Mouse (Mus musculus): ENCODE data around the gene Nipsnap1. TPM values are rescaled to one million over a fixed set of nuclear protein-coding genes. Genes with fewer than 3 reads are reported as not detected.

Nipsnap1 gene
- polyA plus RNA-seq, 1 experiment from 2014 or later: 89.8 TPM

- Histone ChIP-seq H3K9me3 (ENCODE audit: control insufficient read depth, low read length) (no peaks in the 10 kb centered on the region), H3K4me1 (replicated peaks; ENCODE audit: control insufficient read depth, insufficient read depth, low read length) (0 out of 2 replicates have a peak, but pooled peaks cover 3% of the 10 kb centered on the region), H3K9ac (ENCODE audit: low read depth, low read length) (no peak overlapping the region), H3K27ac (ENCODE audit: low read depth, low read length) (no peak overlapping the region), H3K36me3 (ENCODE audit: control insufficient read depth, insufficient read depth, low read length) (no peaks in the 10 kb centered on the region), H3K27me3 (replicated peaks; ENCODE audit: control insufficient read depth, insufficient read depth, low read length) (no peaks in the 10 kb centered on the region), H3K4me3 (ENCODE audit: low read depth, low read length) (no peak overlapping the region), H3K4me2 (no peak overlapping the region)
- DNase-seq (ENCODE audit: low spot score): no peak
- WGBS: 65% methylated on average over 5 of the region's 5 CpGs
- no peak for ATAC-seq (replicated peaks; ENCODE audit: low FRiP score)
Measured at GRCm38 (mm10) chr11:4837342-4837741, 36.4 kb upstream of the Nipsnap1 start.

- ATAC-seq (replicated peaks; ENCODE audit: low FRiP score) (no peak), DNase-seq (ENCODE audit: low spot score) (no peak)
- 0 out of 2 replicates have a peak, but pooled peaks cover 3% of the 10 kb centered on the region for H3K4me1 ChIP-seq (replicated peaks; ENCODE audit: control insufficient read depth, insufficient read depth, low read length)
- H3K4me3 ChIP-seq (ENCODE audit: low read depth, low read length): no peak overlapping the region
- no peak overlapping the region for H3K27ac ChIP-seq (ENCODE audit: low read depth, low read length)
- no peaks in the 10 kb centered on the region for H3K27me3 ChIP-seq (replicated peaks; ENCODE audit: control insufficient read depth, insufficient read depth, low read length)
- WGBS: 78% methylated on average over 1 of the region's 1 CpGs
- no peaks in the 10 kb centered on the region for H3K36me3 ChIP-seq (ENCODE audit: control insufficient read depth, insufficient read depth, low read length)
- no peak overlapping the region for H3K4me2 ChIP-seq
- H3K9ac ChIP-seq (ENCODE audit: low read depth, low read length): no peak overlapping the region
- no peaks in the 10 kb centered on the region for H3K9me3 ChIP-seq (ENCODE audit: control insufficient read depth, low read length)
Measured at GRCm38 (mm10) chr11:4838235-4838634, 35.5 kb upstream of the Nipsnap1 start.

GRCm38 (mm10) chr11:4840942-4841526, 32.7 kb upstream of the Nipsnap1 start:
- DNase-seq (ENCODE audit: low spot score): no peak
- H3K27me3 ChIP-seq (replicated peaks; ENCODE audit: control insufficient read depth, insufficient read depth, low read length): no peaks in the 10 kb centered on the region
- no peak overlapping the region for H3K9ac ChIP-seq (ENCODE audit: low read depth, low read length)
- ATAC-seq (replicated peaks; ENCODE audit: low FRiP score): no peak
- H3K4me1 ChIP-seq (replicated peaks; ENCODE audit: control insufficient read depth, insufficient read depth, low read length): 0 out of 2 replicates have a peak, but pooled peaks cover 3% of the 10 kb centered on the region
- no peaks in the 10 kb centered on the region for H3K36me3 ChIP-seq (ENCODE audit: control insufficient read depth, insufficient read depth, low read length)
- no peak overlapping the region for H3K27ac ChIP-seq (ENCODE audit: low read depth, low read length)
- H3K4me3 ChIP-seq (ENCODE audit: low read depth, low read length): no peak overlapping the region
- no peak overlapping the region for H3K4me2 ChIP-seq
- WGBS: 85% methylated on average over 3 of the region's 3 CpGs
- H3K9me3 ChIP-seq (ENCODE audit: control insufficient read depth, low read length): no peaks in the 10 kb centered on the region

- Histone ChIP-seq H3K9ac (ENCODE audit: low read depth, low read length) (peak overlapping the region; percentile 85), H3K27ac (ENCODE audit: low read depth, low read length) (peak overlapping the region; percentile 84), H3K4me2 (peak overlapping the region; percentile 83), H3K36me3 (ENCODE audit: control insufficient read depth, insufficient read depth, low read length) (no peaks in the 10 kb centered on the region), H3K9me3 (ENCODE audit: control insufficient read depth, low read length) (no peaks in the 10 kb centered on the region), H3K27me3 (replicated peaks; ENCODE audit: control insufficient read depth, insufficient read depth, low read length) (no peaks in the 10 kb centered on the region), H3K4me1 (replicated peaks; ENCODE audit: control insufficient read depth, insufficient read depth, low read length) (peaks cover 11% of the 10 kb centered on the region; the same call in 1 of the 2 replicates), H3K4me3 (ENCODE audit: low read depth, low read length) (peak overlapping the region; percentile 78)
- peak; percentile 72 for DNase-seq (ENCODE audit: low spot score)
- peak; percentile 16; the same call in 1 of the 2 replicates for ATAC-seq (replicated peaks; ENCODE audit: low FRiP score)
- under 1% methylated on average over 50 of the region's 50 CpGs for WGBS
Measured at GRCm38 (mm10) chr11:4848483-4849248, 25.1 kb upstream of the Nipsnap1 start.

- Histone ChIP-seq H3K9me3 (ENCODE audit: control insufficient read depth, low read length) (no peaks in the 10 kb centered on the region), H3K27me3 (replicated peaks; ENCODE audit: control insufficient read depth, insufficient read depth, low read length) (no peaks in the 10 kb centered on the region), H3K9ac (ENCODE audit: low read depth, low read length) (peak within 1 kb of the TSS; percentile 85), H3K4me2 (peak within 1 kb of the TSS; percentile 83), H3K36me3 (ENCODE audit: control insufficient read depth, insufficient read depth, low read length) (no peaks in the 10 kb centered on the region), H3K4me1 (replicated peaks; ENCODE audit: control insufficient read depth, insufficient read depth, low read length) (peaks cover 11% of the 10 kb centered on the region; the same call in 1 of the 2 replicates), H3K27ac (ENCODE audit: low read depth, low read length) (peak within 1 kb of the TSS; percentile 84), H3K4me3 (ENCODE audit: low read depth, low read length) (peak within 1 kb of the TSS; percentile 78)
- ATAC-seq (replicated peaks; ENCODE audit: low FRiP score) (peak; percentile 99), DNase-seq (ENCODE audit: low spot score) (peak; percentile 92)
- 1% methylated on average over 60 of the region's 60 CpGs for WGBS
Measured at GRCm38 (mm10) chr11:4849258-4849943, 24.4 kb upstream of the Nipsnap1 start, which contains the start of gene Nf2. TSS of gene Nf2 (minus strand) at chr11:4849536.

GRCm38 (mm10) chr11:4850404-4850803, 23.3 kb upstream of the Nipsnap1 start:
- no peaks in the 10 kb centered on the region for H3K27me3 ChIP-seq (replicated peaks; ENCODE audit: control insufficient read depth, insufficient read depth, low read length)
- H3K4me3 ChIP-seq (ENCODE audit: low read depth, low read length): no peak overlapping the region; the same call in 1 of the 2 replicates
- H3K9ac ChIP-seq (ENCODE audit: low read depth, low read length): no peak overlapping the region
- no peaks in the 10 kb centered on the region for H3K36me3 ChIP-seq (ENCODE audit: control insufficient read depth, insufficient read depth, low read length)
- H3K27ac ChIP-seq (ENCODE audit: low read depth, low read length): no peak overlapping the region
- H3K4me1 ChIP-seq (replicated peaks; ENCODE audit: control insufficient read depth, insufficient read depth, low read length): peaks cover 11% of the 10 kb centered on the region; the same call in 1 of the 2 replicates
- H3K9me3 ChIP-seq (ENCODE audit: control insufficient read depth, low read length): no peaks in the 10 kb centered on the region
- H3K4me2 ChIP-seq: peak overlapping the region; percentile 66
- DNase-seq (ENCODE audit: low spot score) (no peak), ATAC-seq (replicated peaks; ENCODE audit: low FRiP score) (no peak)
- WGBS: 94% methylated on average over 2 of the region's 2 CpGs

GRCm38 (mm10) chr11:4853021-4853420, 20.7 kb upstream of the Nipsnap1 start:
- H3K36me3 ChIP-seq (ENCODE audit: control insufficient read depth, insufficient read depth, low read length): no peaks in the 10 kb centered on the region
- no peaks in the 10 kb centered on the region for H3K27me3 ChIP-seq (replicated peaks; ENCODE audit: control insufficient read depth, insufficient read depth, low read length)
- DNase-seq (ENCODE audit: low spot score) (no peak), ATAC-seq (replicated peaks; ENCODE audit: low FRiP score) (no peak)
- H3K27ac ChIP-seq (ENCODE audit: low read depth, low read length): no peak overlapping the region
- H3K9me3 ChIP-seq (ENCODE audit: control insufficient read depth, low read length): no peaks in the 10 kb centered on the region
- H3K9ac ChIP-seq (ENCODE audit: low read depth, low read length): no peak overlapping the region
- peaks cover 2% of the 10 kb centered on the region; the same call in 1 of the 2 replicates for H3K4me1 ChIP-seq (replicated peaks; ENCODE audit: control insufficient read depth, insufficient read depth, low read length)
- no peak overlapping the region for H3K4me2 ChIP-seq
- H3K4me3 ChIP-seq (ENCODE audit: low read depth, low read length): no peak overlapping the region

- Histone ChIP-seq H3K9ac (ENCODE audit: low read depth, low read length) (no peak overlapping the region), H3K27ac (ENCODE audit: low read depth, low read length) (no peak overlapping the region), H3K4me2 (no peak overlapping the region), H3K9me3 (ENCODE audit: control insufficient read depth, low read length) (no peaks in the 10 kb centered on the region), H3K27me3 (replicated peaks; ENCODE audit: control insufficient read depth, insufficient read depth, low read length) (no peaks in the 10 kb centered on the region), H3K4me3 (ENCODE audit: low read depth, low read length) (no peak overlapping the region), H3K36me3 (ENCODE audit: control insufficient read depth, insufficient read depth, low read length) (no peaks in the 10 kb centered on the region), H3K4me1 (replicated peaks; ENCODE audit: control insufficient read depth, insufficient read depth, low read length) (no peaks in the 10 kb centered on the region)
- DNase-seq (ENCODE audit: low spot score) (no peak), ATAC-seq (replicated peaks; ENCODE audit: low FRiP score) (no peak)
- WGBS: 88% methylated on average over 5 of the region's 5 CpGs
Measured at GRCm38 (mm10) chr11:4854181-4854580, 19.6 kb upstream of the Nipsnap1 start.

Measured in liver, embryonic 11.5 days (tissue).